Mouse (Mus musculus): ENCODE measurements around the gene Doc2g.
A peak's percentile ranks its signal among the peaks of the same experiment; 100 is the strongest.
"Not testable (repeated sequence)": the region's sequence is repeated elsewhere in the genome, so short reads cannot be mapped to it uniquely, and the experiment has no call there.

Doc2g gene

DNA sequence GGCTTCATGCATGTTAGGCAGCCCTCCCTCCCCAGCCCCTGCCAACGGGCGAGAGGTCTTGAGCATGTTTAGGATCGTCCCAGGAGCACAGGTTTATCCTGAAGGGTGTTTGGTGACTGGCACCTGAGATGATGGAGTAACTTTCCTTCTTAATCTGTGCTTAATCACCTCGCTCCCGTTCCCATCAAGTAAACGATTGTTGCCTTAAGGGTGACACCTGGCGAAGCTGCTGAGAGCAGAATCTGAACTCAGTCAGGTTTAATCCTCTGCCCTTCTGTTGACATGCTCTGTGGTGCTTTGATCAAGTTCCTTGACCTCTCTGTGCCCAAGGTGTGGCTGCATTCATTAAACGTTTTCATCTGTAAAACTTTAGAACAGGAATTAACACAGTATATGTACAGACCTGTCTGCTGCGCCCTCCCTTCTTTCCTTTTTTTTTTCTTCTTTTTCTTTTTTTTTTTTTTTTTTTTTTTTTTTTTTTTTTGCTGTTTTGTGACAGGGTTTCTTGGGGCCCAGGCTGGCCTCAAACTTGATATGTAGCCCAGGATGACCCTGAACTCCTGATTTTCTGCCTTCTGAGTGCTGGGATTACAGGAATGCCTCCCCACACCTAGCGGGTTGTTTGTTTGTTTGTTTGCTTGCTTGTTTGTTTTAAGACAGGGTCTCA is 14.9 kb downstream of the Doc2g start:
- DNase-seq (ENCODE audit: low read depth, low spot score) = no peak

DNA sequence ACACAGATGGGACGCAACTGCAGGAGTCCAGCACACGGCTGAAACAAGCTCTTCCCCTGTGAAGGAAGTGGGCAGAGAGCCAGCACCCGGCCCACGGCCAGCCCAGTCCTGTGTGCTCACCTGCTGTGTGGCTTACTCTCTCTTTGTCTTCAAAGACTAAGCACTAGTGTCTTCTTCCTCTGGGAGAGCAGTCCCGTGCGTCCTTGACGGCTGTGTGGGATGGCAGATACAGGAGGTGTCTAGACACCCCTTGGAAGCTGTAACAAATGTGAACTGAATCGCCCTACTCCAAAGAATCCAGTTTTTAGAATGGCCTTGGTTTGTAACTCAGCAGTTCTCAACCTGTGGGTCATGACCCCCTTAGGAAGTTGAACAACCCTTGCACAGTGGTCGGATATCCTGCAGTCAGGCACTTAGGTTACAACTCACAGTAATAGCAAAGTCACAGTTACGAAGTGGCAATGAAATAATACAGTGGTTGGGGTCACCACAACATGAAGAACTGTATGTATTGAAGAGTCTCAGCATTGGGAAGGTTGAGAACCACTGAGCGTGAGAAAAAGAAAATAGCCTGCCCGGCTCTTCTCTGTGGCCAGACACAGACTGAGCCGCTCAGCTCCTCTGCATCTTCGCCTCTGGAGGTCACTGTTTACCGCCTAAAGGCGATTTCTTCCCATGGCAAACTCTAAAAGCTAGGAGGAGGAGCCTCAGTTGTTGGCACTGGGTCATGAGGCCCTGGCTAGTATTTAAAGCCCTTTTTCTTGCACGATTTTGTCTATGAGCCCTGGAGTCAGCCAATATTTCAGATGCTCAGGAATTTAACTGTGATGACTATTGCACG is 15.8 kb downstream of the Doc2g start:
- peak; percentile 98 for DNase-seq (ENCODE audit: low read depth, low spot score)

DNA sequence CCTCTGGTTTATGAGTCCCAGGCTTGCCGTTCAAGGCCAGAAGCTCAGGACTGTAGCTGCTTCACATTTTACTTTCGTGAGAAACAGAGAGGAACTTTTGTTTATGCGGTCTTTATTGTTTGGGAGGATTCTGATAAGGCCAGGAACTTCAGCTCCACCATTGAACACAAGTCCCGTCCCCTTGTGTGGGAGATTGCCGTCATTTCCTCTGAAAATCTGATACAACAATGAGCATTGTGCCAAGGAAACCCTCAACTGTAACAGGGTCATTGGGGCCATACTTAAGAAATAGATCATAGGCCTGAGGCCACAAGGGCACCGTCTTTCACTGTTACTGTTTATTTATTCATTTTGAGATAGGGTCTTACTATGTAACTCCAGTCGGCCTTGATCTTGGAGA is 20.1 kb downstream of the Doc2g start:
- no peak for DNase-seq (ENCODE audit: low read depth, low spot score)

DNA sequence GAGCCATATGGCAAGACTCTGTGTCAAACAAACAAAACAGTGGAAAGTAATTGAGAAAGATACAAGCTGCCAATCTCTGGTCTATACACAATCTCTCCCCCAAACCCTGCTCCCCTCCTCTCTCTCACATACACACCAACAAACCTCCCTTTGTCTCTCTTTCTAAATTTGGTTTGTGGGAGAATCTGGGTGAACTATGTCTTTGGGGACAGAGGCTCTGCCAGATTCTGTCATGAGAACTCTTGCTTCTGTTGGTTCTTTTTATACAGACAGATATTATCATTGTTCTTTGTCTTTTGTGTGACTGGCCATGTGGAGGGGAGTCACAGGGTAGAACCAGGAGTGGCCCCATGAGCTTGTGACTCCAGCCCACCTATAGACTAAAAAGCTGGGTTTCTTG is 24.5 kb downstream of the Doc2g start:
- DNase-seq (ENCODE audit: low read depth, low spot score) = no peak

DNA sequence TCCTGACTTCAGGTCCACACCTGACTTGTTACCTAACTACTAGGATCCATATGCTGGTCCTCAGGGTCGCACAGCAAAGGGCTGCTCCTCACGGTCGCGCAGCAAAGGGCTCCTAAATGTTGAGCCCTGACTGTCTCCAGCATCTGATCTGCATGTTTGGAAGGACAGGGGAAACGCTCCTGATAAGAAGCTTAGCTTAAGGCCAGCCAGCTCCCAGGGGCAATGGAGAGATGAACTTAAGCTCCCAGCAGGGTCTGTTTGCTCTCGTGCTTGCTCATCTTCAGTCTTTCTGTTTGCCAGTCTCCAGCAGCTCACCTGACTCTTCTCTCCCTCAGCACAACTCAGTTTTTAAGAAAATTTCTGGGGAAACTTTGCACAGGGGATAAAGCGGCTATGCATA is 29.6 kb downstream of the Doc2g start:
- DNase-seq (ENCODE audit: low read depth, low spot score) = no peak

DNA sequence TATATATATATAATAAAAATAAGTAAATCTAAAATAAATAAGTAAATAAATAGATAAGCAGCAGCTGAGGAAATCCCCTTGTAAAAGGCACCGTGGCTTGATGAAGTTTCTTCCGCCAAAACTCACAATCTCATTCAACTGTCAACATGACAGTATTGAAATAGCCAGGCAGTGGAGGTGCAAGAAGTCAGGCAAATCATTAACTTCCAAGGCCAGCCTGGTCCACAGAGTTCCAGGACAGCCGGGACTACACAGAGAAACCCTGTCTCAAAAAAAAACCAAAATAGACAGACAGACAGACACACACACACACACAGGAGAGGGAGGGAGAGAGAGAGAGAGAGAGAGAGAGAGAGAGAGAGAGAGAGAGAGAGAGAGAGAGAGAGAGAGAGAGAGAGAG is 30.2 kb downstream of the Doc2g start:
- no peak for DNase-seq (ENCODE audit: low read depth, low spot score)

DNA sequence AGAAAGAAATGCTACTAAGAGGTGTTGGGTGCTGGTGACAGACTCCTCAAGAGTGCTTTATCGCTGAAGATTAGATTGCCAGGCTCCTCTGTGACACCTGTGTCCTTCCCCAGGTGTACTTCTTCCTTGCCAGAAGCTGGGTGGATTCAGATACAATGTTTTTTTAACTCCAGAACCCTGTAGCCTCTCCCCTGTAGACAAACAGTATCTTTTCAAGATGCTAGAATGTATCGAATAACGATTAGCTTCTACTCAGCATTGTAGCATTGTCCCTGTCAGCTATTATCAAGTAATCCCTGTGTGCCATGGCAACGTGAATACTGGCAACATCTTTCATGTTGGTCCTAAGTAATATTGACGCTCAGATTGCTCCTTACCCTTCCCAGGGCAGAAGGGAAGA is 30.6 kb downstream of the Doc2g start:
- no peak for DNase-seq (ENCODE audit: low read depth, low spot score)

DNA sequence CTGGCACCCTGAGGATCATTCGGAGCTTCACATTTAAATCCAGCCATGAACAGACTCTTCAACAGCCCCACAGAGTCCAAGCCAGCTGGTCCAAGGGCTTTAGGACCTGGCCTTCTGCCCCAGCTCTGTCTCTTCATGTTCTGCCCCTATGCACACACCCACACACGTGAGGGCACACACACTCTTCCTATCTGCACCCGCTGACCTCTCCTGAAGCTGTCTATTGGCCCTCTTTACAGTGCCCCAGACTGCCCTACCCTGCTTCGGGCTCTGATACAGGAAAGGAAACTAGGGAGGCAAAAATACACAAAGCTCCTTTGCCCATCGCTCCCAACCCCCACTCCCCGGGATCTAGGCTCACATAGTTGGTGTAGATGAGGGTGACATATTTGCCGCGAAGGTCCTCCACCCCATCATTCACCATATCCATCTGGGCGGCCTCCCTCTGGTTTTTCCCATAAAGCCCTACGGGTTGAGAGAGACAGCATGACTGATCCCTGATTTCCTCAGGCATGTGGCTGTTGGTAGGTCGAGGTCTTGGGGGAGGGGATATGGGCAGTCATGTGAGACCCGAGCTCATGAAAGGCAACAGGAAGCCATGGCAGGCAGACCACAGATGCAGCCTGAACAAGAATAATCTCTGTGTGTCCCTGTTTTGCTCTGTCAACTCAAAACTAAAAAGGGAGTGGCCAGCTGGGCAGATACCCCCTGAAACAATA is 33.4 kb downstream of the Doc2g start:
- DNase-seq (ENCODE audit: low read depth, low spot score) = peak; percentile 53

DNA sequence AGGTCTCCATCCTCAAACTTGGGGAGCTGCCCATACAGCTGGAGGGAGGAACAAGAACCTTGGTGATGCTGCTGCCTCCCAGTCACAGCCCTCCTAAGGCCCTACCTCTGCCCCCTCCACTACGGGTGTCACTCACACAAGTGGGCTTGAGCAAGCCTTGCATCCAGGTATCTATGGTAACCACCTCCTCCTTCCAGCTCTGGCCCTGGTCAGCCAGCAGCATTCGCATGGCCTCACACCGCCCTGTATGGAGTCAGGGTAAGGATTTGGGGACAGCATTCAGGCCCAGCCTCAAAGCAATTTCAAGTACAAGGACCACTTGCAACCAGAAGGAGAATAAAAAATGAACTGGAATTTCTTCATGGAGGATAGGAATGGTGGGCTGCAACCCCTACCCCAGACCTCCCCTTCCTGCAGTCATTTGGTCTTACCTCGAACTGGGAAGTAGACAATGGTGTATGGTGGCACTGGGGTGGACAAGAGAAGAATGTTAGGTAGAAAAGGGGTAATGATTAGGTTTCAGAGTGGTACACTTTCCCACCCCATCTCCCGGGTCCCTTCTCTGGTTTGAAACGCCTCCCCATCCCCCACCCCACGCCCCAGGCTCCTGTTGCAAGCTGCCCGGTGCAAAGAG is 34.2 kb downstream of the Doc2g start:
- DNase-seq (ENCODE audit: low read depth, low spot score) = peak; percentile 27

DNA sequence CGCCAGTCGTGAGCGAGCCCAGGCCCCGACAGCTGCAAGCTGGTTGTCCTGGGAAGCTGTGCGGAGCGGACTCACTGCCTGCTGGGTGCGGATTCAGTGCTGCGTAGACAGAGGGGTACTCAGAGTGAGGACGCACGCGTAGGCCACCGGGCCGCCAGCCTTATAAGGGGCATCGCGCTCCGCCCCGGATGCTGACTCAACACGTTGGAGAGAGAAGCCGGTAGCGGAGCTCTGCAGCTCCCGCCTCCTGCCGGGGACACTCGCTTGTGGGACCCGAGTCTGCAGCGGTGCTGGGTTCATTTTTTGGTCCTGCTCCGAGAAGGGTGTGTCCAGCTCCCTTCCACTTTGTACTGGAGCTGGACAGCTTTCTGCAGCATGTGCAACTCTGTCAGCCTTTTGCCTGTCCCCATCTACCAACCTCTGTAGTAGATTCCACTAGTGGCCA is 34.7 kb downstream of the Doc2g start, which contains the start of gene Gstp1:
Gene Gstp1 (minus strand): TSS at position 198 of the 445 bp plus-strand sequence.
- peak; percentile 96 for DNase-seq (ENCODE audit: low read depth, low spot score)

DNA sequence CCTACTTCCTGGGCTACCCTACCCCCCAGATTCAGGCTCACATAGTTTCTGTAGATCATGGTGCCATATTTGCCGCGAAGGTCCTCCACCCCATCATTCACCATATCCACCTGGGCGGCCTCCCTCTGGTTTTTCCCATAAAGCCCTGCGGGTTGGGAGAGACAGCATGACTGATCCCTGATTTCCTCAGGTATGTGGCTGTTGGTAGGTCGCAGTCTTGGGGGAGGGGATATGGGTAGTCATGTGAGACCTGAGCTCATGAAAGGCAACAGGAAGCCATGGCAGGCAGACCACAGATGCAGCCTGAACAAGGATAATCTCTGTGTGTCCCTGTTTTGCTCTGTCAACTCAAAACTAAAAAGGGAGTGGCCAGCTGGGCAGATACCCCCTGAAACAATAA is 37.8 kb downstream of the Doc2g start:
- DNase-seq (ENCODE audit: low read depth, low spot score) = not testable (repeated sequence)

DNA sequence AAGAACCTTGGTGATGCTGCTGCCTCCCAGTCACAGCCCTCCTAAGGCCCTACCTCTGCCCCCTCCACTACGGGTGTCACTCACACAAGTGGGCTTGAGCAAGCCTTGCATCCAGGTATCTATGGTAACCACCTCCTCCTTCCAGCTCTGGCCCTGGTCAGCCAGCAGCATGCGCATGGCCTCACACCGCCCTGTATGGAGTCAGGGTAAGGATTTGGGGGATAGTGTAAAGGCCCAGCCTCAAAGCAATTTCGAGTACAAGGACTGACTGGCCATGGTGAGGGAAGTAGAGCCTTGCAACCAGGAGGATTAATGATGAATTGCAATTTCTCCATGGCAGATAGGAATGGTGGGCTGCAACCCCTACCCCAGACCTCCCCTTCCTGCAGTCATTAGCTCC is 38.4 kb downstream of the Doc2g start:
- not testable (repeated sequence) for DNase-seq (ENCODE audit: low read depth, low spot score)

DNA sequence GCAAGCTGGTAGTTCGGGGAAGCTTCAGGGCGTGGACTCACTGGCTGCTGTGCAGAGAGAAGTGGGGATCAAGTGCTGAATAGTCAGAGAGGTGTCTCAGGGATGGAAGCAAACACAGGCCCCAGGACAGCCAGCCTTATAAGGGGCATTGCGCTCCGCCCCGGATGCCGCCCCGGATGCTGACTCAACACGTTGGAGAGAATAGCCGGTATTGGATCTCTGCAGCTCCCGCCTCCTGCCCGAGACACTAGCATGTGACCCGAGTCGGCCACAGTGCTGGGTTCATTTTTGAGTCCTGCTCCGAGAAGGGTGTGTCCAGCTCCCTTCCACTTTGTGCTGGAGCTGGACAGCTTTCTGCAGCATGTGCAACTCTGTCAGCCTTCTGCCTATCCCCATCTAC is 39.0 kb downstream of the Doc2g start:
- no peak for DNase-seq (ENCODE audit: low read depth, low spot score)

DNA sequence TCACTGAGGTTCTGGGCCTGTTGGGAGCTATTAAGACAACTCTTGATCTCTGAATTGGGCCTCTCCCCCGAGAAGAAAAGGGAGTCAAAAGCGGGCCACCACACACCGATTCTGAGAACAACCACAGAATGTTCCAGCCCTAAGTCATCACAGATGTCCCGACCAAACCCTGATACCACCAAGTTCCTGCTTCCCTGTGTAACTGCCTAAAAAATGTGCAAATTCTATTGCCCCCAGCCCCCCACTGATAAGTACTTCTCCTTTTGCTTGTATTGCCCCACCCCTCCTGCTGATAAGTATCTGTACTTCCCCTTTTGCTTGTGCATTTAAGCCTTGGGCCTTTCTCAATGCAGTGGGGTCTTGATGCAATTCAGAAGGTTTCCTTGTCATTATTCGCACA is 41.0 kb downstream of the Doc2g start:
- DNase-seq (ENCODE audit: low read depth, low spot score) = not testable (repeated sequence)

DNA sequence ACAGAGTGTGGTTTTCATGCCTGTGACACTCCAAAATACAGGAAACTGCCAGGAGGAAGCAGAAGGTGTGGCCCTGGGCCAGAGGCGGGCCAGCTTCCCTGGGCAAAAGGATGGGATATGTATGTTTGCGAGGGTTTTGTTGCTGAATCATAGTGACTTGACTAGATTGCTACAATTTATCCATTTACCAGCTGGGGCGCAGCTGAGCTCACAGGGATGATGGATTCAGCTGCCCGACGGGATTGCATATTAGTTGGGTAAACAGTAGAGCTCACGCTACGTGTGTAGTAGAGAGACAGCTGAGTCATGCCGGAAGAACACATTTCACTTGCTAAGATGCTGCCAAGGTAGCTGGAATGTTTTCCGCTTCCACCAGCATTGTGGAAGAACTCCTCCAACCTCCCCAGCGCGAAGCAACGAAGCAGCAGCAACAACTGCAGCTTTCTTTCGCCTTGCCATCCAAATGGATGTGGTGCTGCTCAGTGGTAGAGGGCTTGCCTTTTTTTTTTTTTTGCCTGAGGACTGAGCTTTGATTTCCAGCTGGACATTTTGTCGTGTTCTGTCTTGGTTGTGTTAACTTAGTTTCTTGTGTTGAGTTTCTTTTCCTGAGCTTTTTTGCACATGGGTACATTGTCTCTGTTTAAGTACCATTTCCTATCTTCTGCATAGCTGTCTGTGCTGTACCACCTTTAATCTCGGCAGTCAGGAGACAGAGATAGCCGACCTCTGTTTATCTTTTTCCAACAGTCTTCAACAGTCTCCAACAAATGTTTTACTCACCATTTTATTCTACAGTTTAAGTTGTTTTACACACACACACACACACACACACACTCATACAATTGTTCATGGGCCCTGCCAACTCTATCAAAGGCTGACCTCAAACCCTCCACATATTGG is 43.1 kb downstream of the Doc2g start, which contains the start of gene Gstp2:
Gene Gstp2 (minus strand): TSS at position 58 of the 900 bp plus-strand sequence.
- DNase-seq (ENCODE audit: low read depth, low spot score) = peak; percentile 99

DNA sequence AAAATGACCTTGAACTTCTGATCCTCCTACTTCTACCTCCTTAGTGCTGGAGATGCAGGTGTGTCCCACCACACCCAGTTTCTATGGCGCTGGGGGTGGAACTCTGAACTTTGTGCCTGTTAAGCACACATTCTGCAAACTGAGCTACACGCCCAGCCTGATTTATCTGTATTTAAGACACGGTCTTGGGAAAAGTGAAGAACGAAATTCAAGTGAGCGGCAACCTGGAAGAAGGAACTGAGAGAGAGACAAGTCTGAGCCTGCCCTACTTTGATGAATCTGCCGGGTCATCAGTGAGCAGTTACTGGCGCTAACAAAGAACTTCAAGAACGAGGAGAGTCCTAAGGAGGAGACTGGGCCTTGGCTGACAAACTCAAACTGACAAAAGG is 43.7 kb downstream of the Doc2g start:
- DNase-seq (ENCODE audit: low read depth, low spot score) = no peak

DNA sequence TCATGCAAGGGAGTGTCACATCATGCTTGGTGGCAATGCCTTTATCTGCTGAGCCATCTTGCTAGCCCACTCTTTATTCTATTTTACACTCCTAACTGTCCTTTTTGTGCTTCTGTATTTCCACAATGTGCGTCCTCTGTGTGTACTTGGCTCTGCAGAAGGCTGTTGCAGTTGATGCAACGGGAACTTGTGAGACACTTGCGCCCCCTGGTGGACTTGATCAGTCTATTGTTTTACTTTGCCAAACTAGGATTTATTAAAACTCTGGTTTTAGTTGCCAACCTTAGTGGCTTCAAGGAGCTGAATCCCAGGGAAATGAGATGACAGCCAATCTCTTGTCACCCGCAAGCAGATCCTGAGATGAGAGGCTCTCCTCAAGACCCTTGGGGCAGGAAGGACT is 44.7 kb downstream of the Doc2g start:
- peak; percentile 87 for DNase-seq (ENCODE audit: low read depth, low spot score)

DNA sequence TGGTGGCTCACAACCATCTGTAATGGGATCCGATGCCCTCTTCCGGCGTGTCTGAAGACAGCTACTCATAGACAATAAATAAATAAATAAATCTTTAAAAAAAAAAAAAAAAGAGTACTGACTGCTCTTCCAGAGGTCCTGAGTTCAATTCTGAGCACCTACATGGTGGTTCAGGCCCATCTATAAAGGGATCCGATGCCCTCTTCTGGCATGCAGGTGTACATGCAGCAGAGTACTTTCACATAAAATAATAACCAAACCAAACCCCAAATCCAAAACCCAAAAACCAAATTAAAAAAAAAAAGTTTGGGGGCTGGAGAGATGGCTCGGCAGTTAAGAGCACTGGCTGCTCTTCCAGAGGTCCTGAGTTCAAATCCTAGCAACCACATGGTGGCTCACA is 46.0 kb downstream of the Doc2g start:
- not testable (repeated sequence) for DNase-seq (ENCODE audit: low read depth, low spot score)

DNA sequence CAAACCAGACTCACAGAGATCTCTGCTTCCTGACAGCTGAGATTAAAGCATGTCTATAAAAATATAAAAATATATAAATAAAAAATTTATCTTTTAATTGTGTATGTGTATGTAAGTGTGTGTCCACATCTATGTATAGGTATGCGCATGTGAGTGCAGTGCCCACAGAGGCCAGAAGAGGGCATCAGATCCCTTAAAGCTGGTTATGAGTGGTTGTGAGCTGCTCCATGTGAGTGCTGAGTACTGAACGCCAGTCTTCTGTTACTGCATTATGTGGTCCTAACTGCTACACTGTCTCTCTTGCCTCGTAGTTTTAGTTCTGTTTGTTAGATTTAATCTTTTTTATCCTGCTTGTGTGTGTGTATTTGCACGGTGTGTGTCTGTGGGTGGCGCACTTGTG is 47.9 kb downstream of the Doc2g start:
- no peak for DNase-seq (ENCODE audit: low read depth, low spot score)

DNA sequence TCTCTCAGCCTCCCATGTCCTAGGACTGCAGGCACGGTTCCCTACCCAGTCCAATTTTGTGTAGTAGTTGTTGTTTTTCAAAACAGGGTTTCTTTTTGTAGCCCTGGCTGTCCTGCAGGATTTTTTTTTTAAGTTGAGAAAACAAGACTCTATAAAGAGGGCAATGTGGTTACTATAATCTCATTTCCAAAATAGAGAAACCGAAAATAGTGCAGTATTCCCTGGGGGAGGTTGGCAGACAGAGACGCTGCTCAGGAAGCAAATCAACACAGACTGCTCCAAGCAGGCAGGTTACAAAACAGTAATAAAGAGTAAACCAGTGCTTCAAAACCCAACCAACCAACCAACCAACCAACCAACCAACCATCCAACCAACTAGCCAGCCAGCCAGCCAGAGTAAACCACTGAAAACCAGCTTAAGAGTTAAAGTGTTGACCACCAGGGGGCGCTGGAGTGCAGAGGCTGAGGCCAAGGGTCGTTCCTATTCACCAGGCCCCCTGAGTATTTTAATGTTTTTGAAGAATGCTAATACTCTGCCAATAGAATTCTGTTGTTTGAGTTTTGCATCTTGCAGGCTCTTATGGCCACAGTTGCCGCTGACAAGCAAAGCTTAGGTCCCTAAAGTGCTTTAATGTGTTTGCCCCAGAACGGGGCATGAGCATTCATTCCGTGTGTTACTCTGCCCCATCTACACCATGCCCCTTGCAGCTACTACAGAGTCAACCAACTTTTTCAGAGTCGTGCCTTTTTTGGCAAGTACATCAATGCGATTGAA is 48.8 kb downstream of the Doc2g start:
- DNase-seq (ENCODE audit: low read depth, low spot score) = peak; percentile 65

Data from 3T3-L1 (cell line).